Mouse (Mus musculus) mesoderm, embryonic 11.5 days (tissue): ENCODE measurements at regions not wholly inside any gene's neighbourhood (a gene's known extent, or its start where the extent isn't known, plus 50 kb on each side); places are given as distances from the start of the nearest gene placed in this dataset.

Experiments used
- DNase-seq: peaks from one replicate; pipeline ENCODE4 v3.0.0-alpha.2; 2012; ENCODE audit warnings: low read depth, low spot score

DNA sequence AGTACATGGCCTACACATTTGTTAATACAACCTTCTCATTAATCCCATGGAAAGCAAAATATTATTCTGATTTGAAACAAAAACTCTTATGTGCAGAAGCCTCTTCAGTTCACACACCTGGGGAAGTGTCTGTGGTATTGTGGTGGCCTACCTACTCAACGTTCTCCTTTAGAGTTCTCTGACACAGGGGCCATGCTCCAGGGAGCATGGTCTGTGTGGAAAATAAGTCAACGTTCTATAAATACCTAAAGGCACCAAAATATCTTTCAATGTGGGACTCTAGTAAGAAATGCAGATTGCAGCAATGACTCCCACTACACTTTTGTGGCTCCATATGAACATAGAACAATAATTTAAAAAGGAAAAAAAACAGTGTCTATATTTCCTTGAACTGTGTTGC, 489.0 kb upstream of the A1bg start:
- no peak for DNase-seq

DNA sequence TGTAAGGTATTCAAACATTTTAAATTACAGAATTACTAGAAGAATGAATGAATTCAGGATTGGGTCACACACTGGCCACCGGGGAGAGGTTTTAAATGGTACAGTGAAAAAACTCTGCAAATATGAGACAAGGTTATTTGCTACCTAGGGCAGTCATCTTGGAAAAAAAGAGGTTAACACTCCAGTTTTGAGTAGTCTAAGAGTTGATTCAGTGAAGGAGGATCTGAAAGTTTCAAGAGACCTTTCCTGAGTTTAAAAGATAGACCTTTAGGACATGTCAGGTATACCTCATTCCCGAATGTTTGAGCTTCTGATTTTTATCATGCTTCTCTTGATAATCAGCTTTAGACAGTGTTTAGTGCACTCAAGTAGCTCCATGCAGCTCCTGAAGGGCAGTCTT, 488.0 kb upstream of the A1bg start:
- no peak for DNase-seq

DNA sequence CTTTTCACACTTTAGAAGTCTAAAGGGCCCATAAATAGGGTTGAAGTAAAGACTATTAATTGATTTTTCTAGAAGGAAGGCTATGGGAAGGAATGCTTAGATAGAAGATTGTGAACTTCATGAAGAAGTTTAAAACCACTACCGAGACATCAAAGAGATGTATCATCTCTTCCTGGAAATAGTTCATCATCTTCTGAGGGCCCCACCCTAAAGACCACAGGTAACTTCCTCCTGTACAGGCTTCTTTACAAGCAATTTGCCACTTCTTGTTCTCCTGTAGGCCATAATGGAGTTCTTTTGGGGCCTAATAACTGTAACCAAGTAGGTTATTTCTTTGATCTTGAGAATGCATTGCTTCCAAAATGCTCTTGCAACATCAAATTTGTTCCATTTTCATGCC, 485.8 kb upstream of the A1bg start:
- DNase-seq = no peak

DNA sequence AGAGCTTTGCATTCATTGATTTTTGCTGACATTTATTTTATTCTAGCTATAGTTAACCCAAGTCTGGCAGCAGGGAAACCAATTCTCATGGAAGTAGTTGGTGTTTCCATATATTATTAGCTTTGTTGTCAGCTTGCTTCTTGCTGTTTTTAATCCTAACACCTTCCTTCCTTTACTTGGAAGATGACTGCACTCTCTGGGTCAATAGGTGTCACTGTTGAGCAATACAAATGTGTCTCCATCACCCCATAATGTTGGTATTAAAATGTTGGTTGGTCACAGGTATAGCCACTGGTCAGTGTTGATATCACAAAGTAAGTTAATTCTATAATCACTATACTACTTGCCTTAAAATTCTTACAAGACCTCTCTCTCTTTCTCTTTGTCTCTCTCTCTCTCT, 477.9 kb upstream of the A1bg start:
- DNase-seq = no peak

DNA sequence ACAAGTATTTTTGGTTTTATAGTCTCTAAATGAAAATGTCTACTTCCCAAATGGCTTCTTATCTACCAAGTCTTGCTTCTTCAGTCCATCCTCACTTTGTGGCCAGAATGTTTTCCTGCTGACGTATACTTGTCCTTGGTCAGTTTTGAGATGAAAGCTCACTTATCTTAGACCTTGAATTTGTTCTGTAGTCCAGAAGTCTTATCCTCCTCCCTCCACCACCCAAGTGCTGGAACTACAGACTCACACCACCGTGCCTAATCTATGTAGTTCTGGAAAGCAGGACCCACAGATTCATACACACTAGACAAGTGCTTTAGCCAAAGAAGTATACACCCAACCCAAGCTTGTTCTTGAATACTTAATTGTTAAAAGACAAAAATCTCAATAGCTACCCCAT, 477.2 kb upstream of the A1bg start:
- no peak for DNase-seq

DNA sequence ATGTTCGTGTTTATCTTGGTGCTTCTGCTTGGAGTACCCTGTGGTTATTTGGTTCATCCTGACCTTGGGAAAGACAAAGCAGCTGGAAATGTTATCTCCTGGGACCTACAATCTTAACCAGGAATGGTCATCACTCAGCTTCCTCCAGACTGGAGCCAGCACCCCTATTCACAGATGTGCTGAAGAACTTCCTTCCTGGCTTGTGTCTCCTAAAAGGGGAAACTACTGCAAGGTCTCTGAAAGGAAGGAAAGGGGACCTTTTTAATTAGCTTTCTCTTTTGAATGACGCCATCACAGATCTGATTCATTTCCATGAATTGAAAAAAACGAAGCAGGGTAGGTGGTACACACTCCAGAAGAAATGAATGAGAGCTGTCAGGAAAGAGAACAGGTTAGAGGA, 476.0 kb upstream of the A1bg start:
- DNase-seq = no peak

DNA sequence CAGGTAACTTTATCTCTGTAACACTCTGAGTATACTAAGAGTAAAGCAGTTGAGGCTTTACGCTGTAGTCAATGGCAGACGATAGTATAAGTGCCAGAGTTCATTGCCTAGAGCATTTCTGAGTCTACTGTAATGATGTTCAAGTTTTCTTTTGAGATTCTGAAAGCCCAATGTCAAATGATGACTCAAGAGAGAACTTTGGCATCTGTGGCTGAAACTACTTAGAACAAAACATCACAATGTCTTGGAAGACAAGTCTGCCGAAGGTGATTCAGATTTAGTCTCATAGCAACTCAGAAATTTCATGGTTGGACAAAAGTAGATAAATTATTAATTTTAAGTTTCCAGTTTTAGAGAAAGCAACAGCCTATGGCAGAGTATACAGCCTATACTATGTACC, 474.2 kb upstream of the A1bg start:
- DNase-seq = no peak

DNA sequence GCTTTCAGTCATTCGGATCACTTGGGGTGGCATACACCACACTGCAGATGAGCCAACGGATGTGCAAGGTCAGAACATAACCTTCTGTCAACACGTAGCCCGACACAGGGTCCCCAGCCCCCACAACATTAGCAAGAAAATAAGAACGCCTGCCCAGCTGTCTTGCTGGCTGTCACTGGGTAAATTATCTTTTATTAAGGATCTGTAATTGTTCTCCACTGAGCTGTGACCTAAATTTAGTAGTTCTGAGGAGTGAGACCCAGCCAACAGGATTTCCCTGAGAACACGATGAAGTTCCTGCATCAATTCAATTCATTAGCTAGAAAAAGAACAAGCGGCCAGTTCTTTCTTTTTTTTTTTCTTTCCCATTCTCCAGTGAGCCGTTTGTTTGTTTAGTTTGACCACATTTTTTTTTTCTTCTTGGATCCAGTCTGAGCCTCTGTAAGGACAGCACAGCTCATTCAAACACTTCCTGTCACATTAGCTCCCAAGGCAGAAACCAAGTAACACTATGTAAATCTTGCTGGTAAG, 472.5 kb upstream of the A1bg start:
- DNase-seq = peak; percentile 53

DNA sequence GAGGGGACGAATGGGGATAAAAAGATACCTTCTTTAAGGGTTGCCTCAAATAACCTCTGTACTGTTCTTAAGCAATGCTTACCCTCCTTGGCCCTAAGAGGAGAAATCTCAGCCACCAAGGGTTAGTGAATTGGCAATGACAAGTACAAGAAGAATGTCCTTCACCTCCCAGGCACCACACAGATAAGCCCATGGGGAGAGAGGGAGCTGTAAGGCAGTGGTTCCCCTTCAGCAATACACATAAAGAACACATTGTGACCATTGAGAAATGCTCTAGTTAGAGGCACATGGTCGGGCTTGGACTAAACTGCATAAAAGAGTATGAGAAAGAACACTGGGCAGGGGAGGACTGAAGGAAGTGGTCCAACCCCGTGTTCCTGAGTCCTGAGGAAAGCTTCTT, 457.9 kb upstream of the A1bg start:
- DNase-seq = no peak

DNA sequence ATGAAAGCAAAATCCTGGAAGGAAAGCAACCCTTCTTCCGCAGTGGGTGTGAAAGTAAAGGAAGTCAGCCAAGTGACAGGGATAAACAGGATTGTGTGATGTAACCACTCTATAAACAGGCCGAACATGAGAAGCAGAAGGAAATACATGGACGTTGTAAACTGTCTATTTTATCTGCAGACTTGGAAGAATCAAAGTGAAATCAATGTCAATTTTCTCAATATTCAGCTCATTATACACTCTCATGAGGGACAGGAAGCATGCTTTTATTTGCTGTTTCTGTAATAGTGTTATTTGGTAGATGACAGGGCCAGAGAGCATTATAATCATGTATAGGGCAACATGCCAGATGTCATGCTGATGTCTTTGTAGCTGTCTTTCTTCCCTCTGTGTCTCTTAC, 443.5 kb upstream of the A1bg start:
- no peak for DNase-seq

DNA sequence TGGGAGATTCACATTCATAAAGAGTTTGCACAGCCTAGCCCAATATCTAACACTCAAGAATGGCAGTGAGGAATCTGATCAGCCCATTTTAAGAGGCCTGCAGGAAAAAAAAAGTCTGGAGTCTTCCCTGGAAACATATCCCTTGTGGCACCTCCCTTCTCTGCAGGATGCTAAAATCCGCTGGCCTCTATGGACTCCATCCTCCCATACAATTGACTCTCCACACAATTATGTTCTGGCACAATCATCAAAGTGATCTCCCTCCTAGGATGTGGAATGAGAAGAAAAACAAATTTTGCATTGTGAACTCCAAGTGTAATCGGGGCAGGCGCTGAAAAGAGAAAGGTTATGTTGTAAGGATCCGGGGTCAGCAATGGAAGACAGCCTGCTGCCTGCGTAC, 442.7 kb upstream of the A1bg start:
- no peak for DNase-seq

DNA sequence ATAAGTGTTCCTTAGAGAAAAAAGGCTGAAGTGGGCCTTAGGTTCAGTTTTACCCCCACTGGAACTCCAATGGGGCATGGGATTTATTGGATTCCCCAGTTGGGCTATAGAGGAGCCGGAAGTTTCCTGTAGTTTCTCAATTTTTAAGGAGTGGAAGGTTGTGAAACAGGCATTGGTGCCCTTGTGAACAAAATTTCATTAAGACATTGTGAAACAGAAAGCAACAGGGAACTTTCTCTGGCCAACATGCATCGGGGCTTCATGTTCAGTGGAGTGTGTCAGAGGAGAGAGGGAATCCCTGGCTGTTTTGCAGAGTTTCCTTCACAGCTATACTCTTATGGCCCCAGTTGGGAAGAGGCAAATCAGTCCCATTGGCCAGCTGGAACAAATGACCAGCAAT, 441.6 kb upstream of the A1bg start:
- DNase-seq = no peak

DNA sequence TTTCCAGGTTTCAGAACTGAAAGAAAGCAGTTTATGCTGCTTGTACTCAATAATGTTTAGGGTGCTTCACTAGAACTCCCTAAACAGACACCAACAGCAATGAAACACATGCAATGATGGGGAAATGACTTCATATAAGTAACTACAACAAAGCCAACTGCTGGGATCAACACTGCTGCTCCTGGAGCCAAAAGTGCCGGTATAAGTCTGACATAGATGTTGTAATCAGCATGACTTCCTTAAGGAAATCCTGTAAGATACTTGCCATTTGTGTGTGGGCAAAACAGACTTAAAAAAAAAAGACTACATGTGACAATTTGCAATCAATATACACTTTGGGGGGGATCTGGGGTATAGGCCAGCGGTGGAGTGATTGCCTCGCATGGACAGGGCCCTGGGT, 438.4 kb upstream of the A1bg start:
- DNase-seq = no peak

DNA sequence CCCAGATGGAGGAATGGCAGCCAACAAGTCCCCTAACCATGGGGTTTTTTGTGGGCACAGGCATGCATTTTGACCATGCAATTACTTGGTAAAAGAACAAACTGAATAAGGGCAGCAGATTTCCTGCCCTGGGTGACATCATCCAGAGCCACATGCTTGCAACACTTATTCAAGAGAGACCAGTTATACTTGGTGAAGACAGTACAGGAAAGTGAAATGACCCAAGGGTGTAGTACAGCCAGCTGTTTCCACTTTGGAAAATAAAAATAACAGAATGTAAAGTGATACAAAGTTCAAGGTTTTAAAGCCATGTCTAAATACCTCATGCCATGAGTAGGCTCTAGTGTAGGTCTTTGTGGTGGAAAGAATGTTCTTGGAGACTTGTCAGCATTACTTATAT, 432.5 kb upstream of the A1bg start:
- no peak for DNase-seq

DNA sequence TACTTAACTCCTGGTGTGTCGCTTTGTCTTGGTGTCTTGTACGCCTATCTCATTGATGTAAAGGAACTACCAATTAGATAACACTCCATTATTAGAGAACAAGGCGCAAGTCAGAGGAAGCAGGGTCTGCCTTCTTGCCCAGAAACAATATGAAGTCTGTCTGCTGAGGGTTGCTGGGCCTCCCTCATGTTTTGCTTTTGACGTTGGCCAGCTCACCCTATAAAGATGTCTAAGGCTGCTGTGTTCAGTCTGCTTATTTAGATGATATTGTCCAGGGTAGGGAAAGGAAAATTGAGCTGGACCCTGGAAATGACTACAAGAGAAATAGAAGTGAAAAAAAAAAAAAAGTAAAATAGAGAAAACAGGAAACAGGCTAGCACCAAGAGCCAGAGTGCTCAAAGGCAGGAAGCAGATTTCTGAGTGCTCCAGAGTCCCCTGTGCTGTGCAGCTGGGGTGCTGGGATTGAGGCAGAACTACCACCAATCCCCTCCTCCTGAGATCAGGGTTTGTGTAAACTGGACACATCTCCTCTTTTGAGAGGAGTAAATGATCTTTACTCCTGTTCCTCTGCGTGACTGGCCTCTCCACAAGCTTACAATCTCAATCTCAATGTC, 429.0 kb upstream of the A1bg start:
- peak; percentile 16 for DNase-seq

DNA sequence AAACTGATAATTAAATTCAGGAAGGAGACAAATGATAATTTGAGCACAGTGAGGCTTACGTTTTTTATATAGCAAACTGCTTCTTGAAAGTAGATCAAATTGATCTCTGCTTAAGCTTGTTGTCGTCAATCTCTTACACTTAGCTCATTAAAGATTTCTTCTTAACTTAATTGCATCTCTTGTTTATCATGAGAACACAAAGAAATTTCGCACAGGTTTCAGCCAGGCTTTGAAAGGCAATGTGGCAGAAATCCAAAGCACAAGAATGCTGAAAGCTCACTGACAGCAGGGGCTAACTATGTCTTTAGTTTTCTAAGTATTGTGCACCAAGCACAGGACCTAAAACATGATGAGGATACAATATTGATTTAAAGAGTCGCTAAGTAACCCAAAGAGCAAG, 422.3 kb upstream of the A1bg start:
- DNase-seq = no peak

DNA sequence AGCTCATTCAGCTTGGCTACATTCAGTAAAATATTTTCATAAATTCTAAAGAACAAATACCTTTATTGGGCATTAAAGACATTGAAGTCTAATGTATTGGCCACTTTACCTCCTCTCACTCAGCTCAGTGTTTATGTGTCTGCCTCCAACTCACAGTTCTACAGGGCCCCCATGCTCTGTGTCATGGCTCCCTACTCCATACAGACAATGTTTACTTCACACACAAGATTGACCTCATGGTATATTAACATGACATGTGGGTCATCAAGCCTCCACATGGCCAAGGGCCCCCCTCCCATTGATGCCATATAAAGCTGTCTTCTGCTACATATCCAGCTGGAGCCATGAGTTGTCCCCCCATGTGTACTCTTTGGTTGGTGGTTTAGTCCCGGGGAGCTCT, 419.8 kb upstream of the A1bg start:
- DNase-seq = no peak

DNA sequence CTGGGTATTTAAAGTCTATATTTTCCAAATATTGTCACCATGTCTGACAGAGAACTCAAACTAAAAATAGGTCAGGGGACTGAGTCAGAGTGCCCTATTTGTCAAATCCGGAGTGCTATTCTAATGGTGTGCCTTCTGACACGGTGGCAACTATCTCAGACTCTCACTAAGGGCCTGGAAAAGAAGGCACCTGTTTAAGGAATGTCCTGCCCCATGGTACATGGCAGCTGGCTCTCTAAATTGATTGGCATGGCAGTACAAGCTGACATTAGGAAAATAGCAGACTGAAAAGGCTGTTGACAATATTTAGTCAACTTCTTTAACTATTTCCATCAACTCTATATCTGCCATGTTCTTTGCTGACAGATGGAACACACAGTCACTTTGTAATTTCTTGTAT, 405.1 kb upstream of the A1bg start:
- no peak for DNase-seq

DNA sequence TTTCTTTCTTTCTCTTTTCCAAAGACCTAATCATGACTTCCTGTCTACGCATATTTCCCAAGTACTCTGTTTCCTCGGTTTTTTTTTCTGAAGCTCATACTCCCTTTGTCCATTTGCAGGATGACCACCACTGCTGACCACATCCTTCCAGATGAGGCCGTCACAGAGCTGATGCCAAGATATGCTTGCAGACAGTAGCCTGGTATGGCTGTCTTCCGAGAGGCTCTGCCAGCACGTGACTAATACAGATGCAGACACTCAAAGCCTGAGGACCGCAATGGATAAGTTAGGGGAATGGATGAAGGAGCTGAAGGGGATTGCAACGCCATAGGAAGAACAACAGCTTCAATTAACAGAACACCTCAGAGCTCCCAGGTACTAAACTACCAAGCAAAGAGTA, 399.4 kb upstream of the A1bg start:
- DNase-seq = no peak

DNA sequence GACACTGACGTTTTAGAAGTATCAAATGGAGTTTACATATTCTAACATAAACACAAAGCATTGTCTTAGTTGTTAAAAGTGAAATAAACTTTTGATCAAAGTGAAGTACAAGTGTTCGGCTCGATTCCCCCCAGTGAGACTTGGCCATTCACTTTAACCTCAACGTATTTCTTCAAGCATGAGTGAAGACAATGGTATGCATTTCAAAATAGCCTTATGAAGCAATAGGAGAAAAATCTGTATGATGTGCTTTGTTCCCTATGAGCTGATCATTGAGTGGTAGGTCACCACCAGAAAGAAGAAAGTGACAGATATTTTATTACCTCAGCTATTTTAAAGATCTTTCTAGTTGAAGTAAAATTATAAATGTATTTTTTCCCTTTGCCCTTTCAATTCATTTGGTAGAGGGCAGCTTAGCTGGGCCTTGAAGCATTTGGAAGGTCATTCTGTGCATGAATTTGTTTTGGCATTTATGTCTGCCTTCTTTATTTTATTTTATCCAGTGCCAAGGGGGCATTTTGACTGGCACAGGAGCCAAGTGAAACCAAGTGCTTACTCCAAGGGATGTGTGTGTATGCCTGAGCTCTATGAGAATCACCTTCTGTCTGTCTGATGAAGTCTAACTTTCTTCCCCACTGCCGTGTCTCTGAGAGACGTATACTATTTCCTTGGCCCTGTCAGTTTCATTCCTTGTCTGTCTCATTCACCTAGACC, 386.8 kb upstream of the A1bg start:
- no peak for DNase-seq

DNA sequence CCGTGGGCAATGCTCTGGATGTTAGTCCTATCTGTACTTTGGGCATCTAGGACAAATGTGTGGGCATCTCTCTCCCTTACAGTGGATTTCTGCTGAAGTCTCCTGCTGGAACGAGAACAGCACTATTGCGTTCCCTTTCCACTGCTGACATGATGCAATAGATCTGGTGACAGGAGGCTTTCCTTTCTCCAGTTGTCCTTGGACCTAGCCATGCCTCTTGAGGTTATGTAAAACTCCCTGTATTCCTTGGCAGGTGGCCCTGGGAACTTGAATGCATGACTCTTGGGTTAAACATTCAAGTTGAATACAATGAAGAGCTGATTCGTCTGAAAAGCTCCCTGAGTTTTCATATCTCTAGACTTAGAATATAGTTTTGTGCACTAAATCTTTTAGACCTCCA, 386.1 kb upstream of the A1bg start:
- DNase-seq = no peak

DNA sequence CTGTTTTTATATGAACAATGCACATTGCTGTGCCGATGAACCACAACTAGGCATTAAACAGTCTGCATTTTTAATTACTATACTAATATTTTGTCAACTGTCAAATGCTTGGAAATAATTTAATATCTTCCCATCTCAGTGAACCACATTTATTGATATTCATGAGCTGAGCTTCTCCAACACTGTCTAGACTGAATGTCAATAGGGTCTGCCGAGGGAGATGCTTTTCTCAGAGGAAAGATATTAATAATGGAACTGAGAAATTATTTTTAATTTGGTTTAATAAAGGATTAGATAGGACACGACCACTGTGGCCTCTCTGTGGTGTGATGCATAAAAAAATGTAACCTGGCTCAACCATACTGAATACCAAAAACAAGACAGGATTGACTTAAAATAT, 381.7 kb upstream of the A1bg start:
- DNase-seq = no peak

DNA sequence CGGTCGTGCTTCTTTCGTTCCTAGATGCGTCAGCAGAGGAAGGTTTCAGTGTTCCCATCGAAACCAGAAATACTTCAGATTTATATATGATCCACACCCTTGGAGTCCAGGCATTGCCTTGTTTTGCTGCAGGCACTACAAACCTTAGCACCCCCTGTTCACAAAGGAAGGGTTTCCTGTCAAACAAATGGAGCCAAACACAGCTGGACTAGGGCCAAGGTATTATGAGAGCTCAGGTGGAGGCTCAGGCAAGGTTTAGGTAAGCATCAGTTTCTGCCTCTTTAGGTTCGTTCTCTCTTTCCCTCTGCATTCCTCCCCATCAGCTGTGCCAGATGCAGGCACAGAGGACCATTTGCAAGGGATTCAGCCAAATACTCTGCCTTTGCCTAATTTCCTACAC, 377.0 kb upstream of the A1bg start:
- DNase-seq = no peak
